Mouse (Mus musculus) left cerebral cortex, postnatal 25 days (tissue): ENCODE data around the gene Cep97. TPM values are rescaled to one million over a fixed set of nuclear protein-coding genes. Genes with fewer than 3 reads are reported as not detected.

Experiments
- DNase-seq, 2 experiments: peaks; one replicate each; pipeline ENCODE4 v3.0.0; 2022; ENCODE audit warnings: low spot score in 2 of 2, mixed read lengths in 1 of 2
- intact Hi-C: fragments of 180-260 bp; cut with DNase I; formaldehyde crosslinking; loops from one replicate; pipeline ENCODE4 v1.15.1; 2025
- total RNA-seq, 2 experiments: library from RNA; stranded (reverse); gene quantifications; 2 replicates each; pipeline ENCODE4 v1.2.3; 2021

The Cep97 gene
- total RNA-seq, 2 experiments from 2014 or later: 13.7 to 14.2 TPM

GRCm38 (mm10) chr16:55850485-55850884 lies 84.2 kb downstream of the Cep97 start:
- no peak for DNase-seq
- intact Hi-C loops: no loop called here

Other genes starting within 250 kb of the Cep97 start
- gene Nfkbiz, start 96.0 kb downstream of the Cep97 start, total RNA-seq: 1 to 10 TPM; 2.5 to 3.2 TPM
- 1 to 10 TPM; 8.9 to 9.4 TPM for gene Nxpe3, start 39.6 kb downstream of the Cep97 start, total RNA-seq
- 100 to 1,000 TPM; 358 to 366 TPM for gene Rpl24, start 31.4 kb upstream of the Cep97 start, total RNA-seq
- gene Zbtb11, start 39.0 kb upstream of the Cep97 start, total RNA-seq: 10 to 100 TPM; 46.3 to 47.6 TPM
- 100 to 1,000 TPM; 154 to 167 TPM for gene Pcnp, start 94.9 kb upstream of the Cep97 start, total RNA-seq
- 1 to 10 TPM; 9.5 to 9.8 TPM for gene Trmt10c, start 103.0 kb upstream of the Cep97 start, total RNA-seq
- gene Senp7, start 113.5 kb upstream of the Cep97 start, total RNA-seq: 10 to 100 TPM; 41.8 to 42.5 TPM